Mouse (Mus musculus) ES-E14 (cell line): ENCODE measurements around the gene Cebpa. TPM values are rescaled to one million over a fixed set of nuclear protein-coding genes. Genes with fewer than 3 reads are reported as not detected.

Source experiments
- DNase-seq: peaks from one replicate; pipeline ENCODE4 v3.0.0-alpha.2; 2013; ENCODE audit warnings: low read depth, low spot score
- H3K27ac ChIP-seq: 2 replicates; pipeline ENCODE4 v1.5.1; 2012; ENCODE audit warnings: low read depth, mild to moderate bottlenecking, low read length, moderate library complexity, mixed read lengths; ENCODE audit not compliant: poor library complexity, insufficient read depth, severe bottlenecking
- H3K36me3 ChIP-seq: 2 replicates; pipeline ENCODE4 v1.6.1; 2012; ENCODE audit warnings: mild to moderate bottlenecking, low read length, moderate library complexity, mixed read lengths; ENCODE audit not compliant: control insufficient read depth, poor library complexity, insufficient read depth, severe bottlenecking
- H3K4me1 ChIP-seq, 2 experiments: fragments of 150-350 bp in 1 of 2; sonication (generic) in 1 of 2; 2 replicates each; pipeline ENCODE4 v1.6.1; 2012; ENCODE audit warnings: low read length in 2 of 2, mild to moderate bottlenecking in 1 of 2, mixed read lengths in 1 of 2; ENCODE audit not compliant: control insufficient read depth in 2 of 2, insufficient read depth in 2 of 2, poor library complexity in 1 of 2
- H3K4me3 ChIP-seq, 2 experiments: fragments of 150-350 bp in 1 of 2; sonication (generic) in 1 of 2; 2 replicates each; pipeline ENCODE4 v1.5.1; 2012; ENCODE audit warnings: low read length in 2 of 2, low read depth in 1 of 2, mild to moderate bottlenecking in 1 of 2, mixed read lengths in 1 of 2; ENCODE audit not compliant: insufficient read depth in 1 of 2, poor library complexity in 1 of 2, severe bottlenecking in 1 of 2
- H3K9ac ChIP-seq: 2 replicates; pipeline ENCODE4 v1.6.1; 2012; ENCODE audit warnings: low read depth, mild to moderate bottlenecking, low read length, mixed read lengths; ENCODE audit not compliant: poor library complexity, insufficient read depth, severe bottlenecking
- H3K9me3 ChIP-seq: fragments of 150-350 bp; sonication (generic); 2 replicates; pipeline ENCODE4 v1.6.1; 2012; ENCODE audit warnings: low read depth, mild to moderate bottlenecking, low read length; ENCODE audit not compliant: control insufficient read depth, insufficient read depth
- CHD2 ChIP-seq: IDR thresholded peaks from 2 replicates; pipeline ENCODE4 v1.6.1; 2014; ENCODE audit warnings: mild to moderate bottlenecking, low read depth, low read length, inconsistent platforms
- HCFC1 ChIP-seq: IDR thresholded peaks from 2 replicates; pipeline ENCODE4 v1.6.1; 2012; ENCODE audit warnings: low read length, inconsistent platforms, borderline replicate concordance; ENCODE audit not compliant: insufficient read depth
- MAFK ChIP-seq: IDR thresholded peaks from 2 replicates; pipeline ENCODE4 v1.6.1; 2014; ENCODE audit warnings: mild to moderate bottlenecking, low read depth, low read length, inconsistent platforms; ENCODE audit not compliant: insufficient read depth
- ZC3H11A ChIP-seq: IDR thresholded peaks from 2 replicates; pipeline ENCODE4 v1.6.1; 2012; ENCODE audit warnings: low read depth, mild to moderate bottlenecking, inconsistent platforms, low read length, borderline replicate concordance
- ZNF384 ChIP-seq: IDR thresholded peaks from 2 replicates; pipeline ENCODE4 v1.6.1; 2012; ENCODE audit warnings: low read depth, low read length, inconsistent platforms
- in situ Hi-C, 2 experiments: fragments of 600-800 bp; cut with MboI; formaldehyde crosslinking; loops; one replicate each; pipeline ENCODE4 v1.15.1; 2025; ENCODE audit warnings: low sequenced_read_pairs in 2 of 2, inconsistent platforms in 1 of 2; ENCODE audit not compliant: unreplicated experiment in 2 of 2
- total RNA-seq: library from RNA; depleted of rRNA; stranded (reverse); fragments of 300-350 nt; gene quantifications from 2 replicates; pipeline ENCODE4 v1.2.3, GENCODE M21; 2012

Cebpa gene
- total RNA-seq, 1 experiment, result 2.5 TPM

GRCm38 (mm10) chr7:35121150-35121549 lies 2.1 kb downstream of the Cebpa start:
- Histone ChIP-seq H3K4me1 (peaks cover 3 to 9% of the 10 kb centered on the region in 2 experiments; a peak in 1 of 4 replicates), H3K9ac (no peak overlapping the region), H3K27ac (no peak overlapping the region), H3K9me3 (no peaks in the 10 kb centered on the region), H3K36me3 (no peaks in the 10 kb centered on the region), H3K4me3 (no peak overlapping the region)
- in situ Hi-C loops, result no loop called here
- TF ChIP-seq CHD2 (no peak), ZC3H11A (no peak), ZNF384 (no peak), MAFK (no peak)
- DNase-seq, result no peak

DNA sequence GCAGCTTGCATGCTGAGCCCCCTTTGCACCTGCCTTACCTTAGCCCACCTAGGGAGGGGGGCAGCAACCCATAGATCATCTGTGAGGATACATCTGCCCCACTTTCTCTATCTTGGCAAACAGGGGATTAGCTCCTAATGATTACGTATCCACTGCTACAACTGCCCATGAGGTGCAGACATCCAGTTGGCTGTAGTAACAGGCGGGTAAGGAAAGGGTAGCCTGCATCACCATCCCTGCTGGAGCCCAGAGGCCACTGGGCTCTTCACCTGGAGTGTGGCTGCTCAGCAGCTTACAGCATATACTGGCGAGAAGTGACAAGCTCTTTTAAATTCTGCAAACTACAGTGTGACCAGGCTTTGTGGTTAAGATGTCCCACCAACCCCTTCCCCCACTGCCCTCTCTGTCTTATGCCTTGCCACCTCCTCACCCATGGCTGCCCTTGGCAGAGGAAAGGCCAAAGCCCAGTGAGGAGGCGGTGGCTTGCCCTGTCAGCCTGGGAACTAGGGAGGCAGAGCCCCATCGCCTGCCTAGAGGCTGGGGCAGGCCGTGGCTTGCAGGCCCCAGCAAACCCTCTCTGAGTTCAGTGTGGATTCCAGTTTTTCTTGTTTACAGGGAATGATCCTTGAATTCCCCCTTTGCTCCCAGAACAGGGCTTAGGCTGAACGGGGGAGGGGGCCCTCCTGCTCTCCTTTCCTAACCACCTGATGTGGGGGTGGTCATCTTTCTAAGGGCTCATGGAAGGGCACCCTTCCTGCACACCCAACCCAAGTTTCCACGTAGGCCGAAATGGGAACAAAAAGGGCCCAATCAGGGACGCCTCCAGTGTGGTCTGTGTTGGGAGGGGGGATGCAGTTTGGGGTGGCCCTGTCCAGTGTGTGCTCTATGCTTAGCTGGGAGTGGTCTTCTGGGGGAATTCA lies 3.6 kb downstream of the Cebpa start:
- Histone ChIP-seq H3K9ac (no peak overlapping the region), H3K4me1 (peaks cover 0 to 9% of the 10 kb centered on the region in 2 experiments; a peak in 1 of 4 replicates), H3K36me3 (no peaks in the 10 kb centered on the region), H3K4me3 (no peak overlapping the region), H3K27ac (no peak overlapping the region), H3K9me3 (no peaks in the 10 kb centered on the region)
- TF ChIP-seq ZNF384 (no peak), HCFC1 (no peak), ZC3H11A (no peak), CHD2 (no peak), MAFK (no peak)
- DNase-seq, result no peak
- in situ Hi-C loops, result no loop called here

DNA sequence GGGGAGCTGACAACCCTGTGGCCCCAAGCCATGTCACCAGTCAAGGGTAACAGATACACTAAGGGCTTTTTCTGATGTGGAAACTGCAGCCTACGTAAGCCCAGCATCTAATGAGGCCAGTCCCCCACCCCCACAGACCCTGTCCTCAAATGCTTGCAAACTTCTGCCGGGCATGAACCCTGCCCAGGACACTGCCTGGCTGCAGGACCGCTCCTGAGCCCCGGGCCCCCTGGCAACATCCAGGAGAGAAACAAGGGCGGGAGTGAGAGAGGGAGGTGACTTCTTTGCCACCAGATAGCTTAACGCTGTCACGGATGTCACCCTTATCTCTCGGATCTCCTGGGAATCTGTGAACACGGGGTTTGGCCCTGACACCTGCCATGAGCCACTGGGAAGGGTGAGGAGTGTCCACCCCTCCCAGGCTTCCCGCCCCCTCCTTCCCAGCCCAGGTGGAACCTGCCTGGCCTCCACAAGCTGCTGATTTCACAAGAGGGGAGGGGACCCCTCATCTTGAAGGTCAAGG lies 4.4 kb downstream of the Cebpa start:
- Histone ChIP-seq H3K9me3 (no peaks in the 10 kb centered on the region), H3K27ac (no peak overlapping the region), H3K4me1 (peaks cover 0 to 9% of the 10 kb centered on the region in 2 experiments; a peak in 1 of 4 replicates), H3K4me3 (no peak overlapping the region), H3K9ac (no peak overlapping the region), H3K36me3 (no peaks in the 10 kb centered on the region)
- DNase-seq, result no peak
- TF ChIP-seq CHD2 (no peak), ZNF384 (no peak), ZC3H11A (no peak), HCFC1 (no peak), MAFK (no peak)
- in situ Hi-C loops, result no loop called here

DNA sequence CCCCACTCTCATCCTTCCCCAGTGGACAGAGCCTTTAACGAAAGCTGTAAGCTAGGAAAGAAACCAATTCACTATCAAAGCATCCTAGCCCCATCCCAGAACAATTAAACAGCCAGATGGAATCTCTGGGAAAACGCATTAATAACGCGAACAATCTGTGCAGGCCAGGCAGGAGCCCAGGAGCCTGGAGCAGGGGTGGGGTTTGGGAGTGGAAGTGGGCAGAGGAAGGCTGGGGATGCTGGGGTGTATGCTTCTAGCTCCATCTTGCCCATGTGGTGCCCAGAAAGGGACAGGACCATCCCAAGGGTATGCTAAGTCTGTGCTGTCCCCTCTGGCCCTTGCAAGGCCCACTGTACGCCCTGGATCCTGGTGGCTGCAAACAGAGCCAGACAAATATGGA lies 5.1 kb downstream of the Cebpa start:
- Histone ChIP-seq H3K36me3 (no peaks in the 10 kb centered on the region), H3K4me1 (peaks cover 0 to 9% of the 10 kb centered on the region in 2 experiments; a peak in 1 of 4 replicates), H3K9me3 (no peaks in the 10 kb centered on the region), H3K9ac (no peak overlapping the region), H3K27ac (no peak overlapping the region), H3K4me3 (no peak overlapping the region)
- no peak for TF ChIP-seq CHD2
- no peak for TF ChIP-seq HCFC1
- DNase-seq, result no peak
- in situ Hi-C loops, result no loop called here
